Mouse (Mus musculus) T-helper 2 cell (primary cell): ENCODE data around the gene Krt33b.

Experiments
- in situ Hi-C: fragments of 300-600 bp; cut with MboI, MseI; formaldehyde crosslinking; loops from one replicate; pipeline ENCODE4 v1.15.1; 2025; ENCODE audit warnings: high pct_unique_total_duplicates

The Krt33b gene

DNA sequence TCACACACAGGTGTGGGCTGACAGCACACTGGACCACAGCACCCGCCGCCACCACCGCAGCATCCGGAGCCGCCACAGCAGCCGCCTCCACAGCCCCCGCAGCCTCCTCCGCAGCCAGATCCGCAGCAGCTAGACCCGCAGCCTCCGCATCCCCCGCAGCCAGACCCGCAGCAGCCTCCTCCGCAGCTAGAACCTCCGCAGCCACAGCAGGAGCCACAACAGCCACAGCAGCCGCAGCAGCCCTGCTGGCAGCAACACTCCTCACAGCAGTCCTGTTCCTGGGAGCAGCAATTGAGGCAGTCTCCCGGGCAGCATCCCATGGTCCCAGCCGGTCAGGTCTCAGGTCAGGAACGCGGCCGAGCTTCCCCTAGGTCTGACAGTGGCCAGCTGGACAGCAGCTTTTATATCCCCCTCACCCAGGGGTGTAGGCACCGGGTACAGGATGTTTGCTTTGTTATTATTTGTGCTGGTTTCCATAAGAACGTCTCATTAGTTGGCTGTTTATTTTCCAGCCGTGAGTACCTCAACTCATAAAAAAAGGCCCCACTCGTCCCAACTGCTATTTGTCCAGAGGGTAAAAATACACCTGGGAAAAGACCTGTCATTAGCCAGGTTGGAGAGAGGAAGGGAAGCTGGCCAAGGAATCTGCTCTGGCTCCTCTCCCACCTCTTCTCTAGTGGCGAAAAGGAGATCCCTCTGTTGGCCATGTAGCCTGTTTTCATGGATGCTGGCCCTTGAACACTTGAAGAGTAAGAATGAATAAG lies 35.9 kb downstream of the Krt33b start, which contains the start of gene Krtap17-1:
Gene Krtap17-1 (minus strand): TSS at position 375 of the 764 bp plus-strand sequence.
- in situ Hi-C loops: no loop called here

DNA sequence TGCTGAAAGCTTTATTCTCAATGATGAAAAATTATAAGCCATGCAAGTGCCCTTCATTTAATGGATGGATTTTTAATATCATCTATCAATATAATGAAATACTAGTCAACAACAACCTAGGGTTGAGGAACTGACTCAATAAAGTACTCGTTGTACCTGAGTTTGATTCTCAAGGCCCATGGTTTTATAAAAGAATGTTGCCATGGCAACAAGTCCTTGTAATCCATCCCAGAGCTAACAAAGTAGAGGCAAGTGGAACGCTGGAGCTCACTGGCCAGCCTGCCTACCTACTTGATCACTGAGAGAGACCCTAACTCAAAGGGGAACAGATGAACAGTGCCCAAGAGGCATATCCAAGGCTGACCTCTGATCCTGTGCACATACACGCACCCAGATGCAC lies 39.1 kb downstream of the Krt33b start:
- in situ Hi-C loops: no loop called here

DNA sequence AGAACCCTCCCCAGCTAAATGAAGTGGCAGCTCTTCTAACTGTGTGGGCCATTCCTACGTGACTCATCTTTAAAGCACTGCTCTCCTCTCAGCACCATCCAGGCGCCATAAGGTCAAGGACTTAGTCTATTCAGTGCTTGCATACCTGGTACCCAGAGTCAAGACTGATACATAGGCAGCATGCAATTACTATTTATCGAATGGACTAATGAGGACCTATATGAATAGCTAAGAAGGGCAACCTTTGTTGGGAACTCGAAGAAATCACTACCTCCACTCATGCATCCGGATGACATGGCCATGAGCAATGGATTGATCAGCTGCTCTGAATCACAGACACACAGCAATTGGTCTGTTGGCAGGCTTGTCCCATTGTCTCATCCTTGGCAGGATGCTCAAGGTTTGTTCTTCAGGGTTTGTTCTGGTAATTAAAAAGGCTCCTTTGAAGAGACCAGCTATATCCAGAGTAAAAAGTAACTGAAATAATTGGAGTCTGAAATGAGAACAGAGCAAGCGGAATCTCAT lies 39.7 kb downstream of the Krt33b start:
- in situ Hi-C loops: no loop called here

DNA sequence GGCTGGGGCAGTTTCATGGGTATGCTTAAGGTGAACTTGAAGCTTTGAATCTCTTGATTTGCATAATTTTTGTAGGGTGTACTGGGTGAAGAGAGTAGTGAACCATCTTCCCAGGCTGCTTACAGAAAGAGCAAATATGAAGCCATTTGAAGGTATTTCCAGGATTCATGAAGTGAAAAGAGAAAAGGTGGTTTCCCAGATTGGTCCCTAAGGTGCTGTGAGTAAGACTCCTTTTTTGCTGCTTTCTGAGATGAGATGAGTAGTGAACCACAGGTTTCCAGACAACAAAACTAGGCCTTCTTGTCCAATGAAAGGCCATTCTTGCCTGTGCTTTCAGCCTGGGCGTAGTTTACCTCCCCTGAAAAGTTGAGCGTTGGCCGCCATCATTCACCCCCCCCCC lies 41.1 kb downstream of the Krt33b start:
- in situ Hi-C loops: no loop called here

GRCm38 (mm10) chr11:99986180-99986647 lies 43.5 kb downstream of the Krt33b start, which contains the start of gene Krtap16-1:
Krtap16-1 (minus strand) TSS chr11:99986597.
- in situ Hi-C loops: no loop called here

- in situ Hi-C loops: no loop called here
Measured at GRCm38 (mm10) chr11:99985291-99986092, 44.2 kb downstream of the Krt33b start.

DNA sequence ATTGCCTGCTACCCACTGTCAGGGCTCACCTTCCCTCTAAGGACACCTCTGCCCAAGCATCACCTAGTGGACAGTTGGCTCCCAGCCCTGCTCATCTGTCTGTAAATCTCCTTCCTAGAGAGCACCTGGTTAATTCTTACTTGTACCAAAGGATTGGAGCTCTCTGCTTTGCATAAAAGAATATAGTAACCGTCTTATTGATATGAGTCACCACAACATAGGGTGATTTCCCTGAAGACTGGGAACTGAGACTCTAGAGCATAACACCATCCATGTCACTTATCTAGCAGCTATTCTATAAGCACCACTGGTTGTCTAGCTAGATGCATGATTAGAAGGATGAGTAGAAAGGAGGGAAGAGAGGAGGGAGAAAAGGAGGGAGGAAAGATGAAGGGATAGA lies 46.2 kb downstream of the Krt33b start:
- in situ Hi-C loops: no loop called here

- in situ Hi-C loops: no loop called here
Measured at GRCm38 (mm10) chr11:99982731-99983130, 46.9 kb downstream of the Krt33b start.

- in situ Hi-C loops: no loop called here
Measured at GRCm38 (mm10) chr11:99978953-99979352, 50.7 kb downstream of the Krt33b start, which contains the start of gene Krtap29-1. Krtap29-1 (minus strand) TSS chr11:99979053.
